In the genomic region with DNA sequence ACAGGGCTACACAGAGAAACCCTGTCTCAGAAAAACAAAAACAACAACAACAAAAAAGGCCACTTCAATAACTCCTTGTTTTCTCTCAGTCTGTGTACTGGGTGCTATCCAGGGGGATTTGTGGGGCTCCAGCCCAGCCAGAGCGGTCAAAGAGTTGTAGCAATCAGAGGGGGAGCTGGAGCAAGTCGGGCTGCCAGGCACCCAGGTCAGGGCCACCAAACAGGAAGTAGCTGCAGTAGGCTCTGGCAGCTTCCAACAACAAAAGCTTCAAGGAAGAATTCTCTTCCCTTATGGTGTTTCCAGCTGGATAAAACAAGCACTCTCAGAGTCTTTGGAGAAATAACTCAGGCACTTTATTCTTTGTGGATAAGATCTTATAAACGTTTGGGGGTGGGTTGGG, we compare ENCODE assay signal across 24 mouse cellular contexts.
"Had no signal": no experiment of that assay in that cellular context is flagged by ENCODE, and none has a peak within 500 bp of the region (broad histone marks: within the 10 kb centered on the region; RNA-seq: fewer than 3 reads in every experiment).

No protein-coding gene starts in this region.

- H3K27ac ChIP-seq: gastrocnemius, adult 2 months; heart, embryonic 10.5 days; heart, embryonic 13.5 days; heart, embryonic 15.5 days; hindbrain, embryonic 13.5 days; hindbrain, embryonic 15.5 days; hindbrain, postnatal 0 days; kidney, embryonic 15.5 days; kidney, postnatal 0 days; limb, embryonic 13.5 days; limb, embryonic 15.5 days had no signal

- DNase-seq: gastrocnemius, adult 2 months; gastrocnemius, postnatal 10 days; gastrocnemius, postnatal 25 days; heart, adult 18-20 months; heart, postnatal 14 days; heart, postnatal 36 days; kidney, adult 11 months; kidney, adult 2 months; kidney, adult 9 months; kidney, postnatal 14 days; kidney, postnatal 36 days; layer of hippocampus, adult 9-11 months; left cerebral cortex, postnatal 4 days had no signal

- H3K4me3 ChIP-seq: gastrocnemius, adult 2 months; heart, embryonic 10.5 days; heart, embryonic 13.5 days; heart, embryonic 15.5 days; hindbrain, embryonic 13.5 days; hindbrain, embryonic 15.5 days; kidney, embryonic 15.5 days; limb, embryonic 13.5 days; limb, embryonic 15.5 days had no signal

- H3K9me3 ChIP-seq: heart, embryonic 10.5 days; heart, embryonic 13.5 days; heart, embryonic 15.5 days; hindbrain, embryonic 13.5 days; hindbrain, embryonic 15.5 days; kidney, embryonic 15.5 days; limb, embryonic 13.5 days; limb, embryonic 15.5 days had no signal

- H3K9ac ChIP-seq: heart, embryonic 13.5 days; heart, embryonic 15.5 days; hindbrain, embryonic 13.5 days; hindbrain, embryonic 15.5 days; kidney, embryonic 15.5 days; limb, embryonic 13.5 days; limb, embryonic 15.5 days had no signal

- H3K36me3 ChIP-seq: heart, embryonic 10.5 days; heart, embryonic 13.5 days; heart, embryonic 15.5 days; hindbrain, embryonic 13.5 days; hindbrain, embryonic 15.5 days; kidney, embryonic 15.5 days; limb, embryonic 13.5 days; limb, embryonic 15.5 days had no signal

- H3K4me1 ChIP-seq: heart, embryonic 10.5 days; heart, embryonic 13.5 days; heart, embryonic 15.5 days; hindbrain, embryonic 13.5 days; hindbrain, embryonic 15.5 days; kidney, embryonic 15.5 days; limb, embryonic 13.5 days; limb, embryonic 15.5 days had no signal

- H3K4me2 ChIP-seq: heart, embryonic 13.5 days; heart, embryonic 15.5 days; hindbrain, embryonic 13.5 days; hindbrain, embryonic 15.5 days; kidney, embryonic 15.5 days; limb, embryonic 13.5 days; limb, embryonic 15.5 days had no signal

- ATAC-seq: hindbrain, postnatal 0 days; intestine, embryonic 16.5 days had no signal

- H3K27me3 ChIP-seq: heart, embryonic 13.5 days; heart, embryonic 15.5 days; hindbrain, embryonic 13.5 days; hindbrain, embryonic 15.5 days; kidney, embryonic 15.5 days; limb, embryonic 13.5 days; limb, embryonic 15.5 days had no signal
